Mouse (Mus musculus) embryonic fibroblast, embryonic 13.5 days (primary cell): ENCODE results near the gene Ptrh2.

ENCODE experiments used
- CTCF ChIP-seq: IDR thresholded peaks from 2 replicates; pipeline ENCODE4 v1.5.1; 2011; ENCODE audit warnings: mild to moderate bottlenecking, control low read depth, low read length, moderate library complexity, borderline replicate concordance; ENCODE audit not compliant: insufficient read depth
- POLR2A ChIP-seq: IDR thresholded peaks from 2 replicates; pipeline ENCODE4 v1.6.1; 2011; ENCODE audit warnings: low read depth, mild to moderate bottlenecking, control low read depth, low read length, moderate library complexity

DNA sequence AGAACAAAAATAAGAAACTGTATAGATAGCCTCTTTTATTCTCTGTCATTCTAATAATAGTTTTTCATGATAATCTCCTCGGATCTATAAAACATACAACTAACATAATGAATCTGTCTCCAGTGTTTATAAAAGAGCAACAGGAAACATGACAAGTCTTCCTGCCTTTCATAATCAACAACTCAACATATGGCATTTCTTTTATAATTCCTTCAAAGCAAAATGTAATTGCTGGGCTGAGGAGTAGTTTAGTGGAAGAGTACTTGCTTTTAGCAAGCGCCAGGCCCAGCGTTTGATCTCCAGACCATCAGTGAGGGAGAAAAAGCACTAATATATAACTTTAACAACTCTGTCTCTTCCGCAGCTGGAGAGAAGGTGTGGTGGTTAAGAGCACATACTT lies 42.1 kb upstream of the Ptrh2 start:
- TF ChIP-seq CTCF (no peak), POLR2A (no peak)
